Mouse (Mus musculus) small intestine, adult 2 months (tissue): ENCODE results near the gene Faiml.

Experiments
- CTCF ChIP-seq: fragments of 200-500 bp; IDR thresholded peaks from 2 replicates; pipeline ENCODE4 v1.5.1; 2012; ENCODE audit warnings: low read depth, mild to moderate bottlenecking, control low read depth, inconsistent platforms, low read length, moderate library complexity, mixed read lengths; ENCODE audit not compliant: insufficient replicate concordance, insufficient read length; ENCODE audit errors: extremely low read depth
- POLR2A ChIP-seq: fragments of 200-500 bp; IDR thresholded peaks from 2 replicates; pipeline ENCODE4 v1.6.1; 2012; ENCODE audit warnings: low read depth, mild to moderate bottlenecking, control low read depth, inconsistent platforms, low read length, moderate library complexity

GRCm38 (mm10) chr9:99243190-99243894 is 6.3 kb upstream of the Faiml start, which contains the start of gene Cep70:
- TF ChIP-seq CTCF = no peak
- TF ChIP-seq POLR2A = peak; percentile 34; the same call in 1 of the 2 replicates
